Mouse (Mus musculus): ENCODE measurements around the gene Fbxo21.

The Fbxo21 gene

DNA sequence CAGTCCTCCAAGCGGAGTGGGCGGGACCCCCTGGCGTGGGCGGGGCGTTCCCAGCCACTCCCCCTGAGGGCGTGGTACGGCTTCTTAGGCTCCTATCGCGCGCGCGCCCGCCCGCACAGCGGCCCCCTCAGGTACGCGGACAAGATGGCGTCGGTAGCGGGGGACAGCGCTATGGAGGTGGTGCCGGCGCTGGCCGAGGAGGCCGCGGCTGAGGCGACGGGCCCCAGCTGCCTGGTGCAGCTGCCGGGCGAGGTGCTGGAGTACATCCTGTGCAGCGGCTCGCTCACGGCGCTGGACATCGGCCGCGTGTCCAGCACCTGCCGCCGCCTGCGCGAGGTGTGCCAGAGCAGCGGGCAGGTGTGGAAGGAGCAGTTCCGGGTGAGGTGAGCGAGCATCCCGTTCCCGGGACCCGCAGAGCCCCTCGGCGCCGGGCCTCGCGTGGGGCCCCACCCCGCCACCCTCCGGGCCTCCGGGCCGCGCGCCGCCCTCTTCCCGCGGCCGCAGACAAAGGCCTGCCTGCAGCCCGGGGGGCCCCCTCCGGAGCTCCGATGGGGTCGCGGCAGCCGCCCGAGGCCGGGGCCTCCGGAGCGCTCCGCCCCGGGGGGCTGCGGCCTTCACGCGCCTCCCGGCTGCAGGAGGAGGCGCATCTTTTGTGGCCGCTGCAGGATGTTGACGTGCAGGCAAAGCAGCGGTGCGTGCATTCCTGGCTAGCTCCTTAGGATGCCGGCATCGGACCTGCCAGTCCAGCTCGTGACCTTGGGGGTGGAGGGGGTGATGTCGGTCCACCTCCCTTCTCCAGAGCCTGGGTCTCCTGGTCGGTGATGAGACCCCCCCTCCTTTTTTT, at the start of gene Fbxo21:
Gene Fbxo21, plus strand, starts transcription at position 74 of the 844 bp plus-strand sequence.
- peak; percentile 96 for DNase-seq

- DNase-seq, result no peak
Measured at GRCm38 (mm10) chr5:117928553-117928952, 48.0 kb upstream of the Fbxo21 start.

- DNase-seq, result no peak
Measured at GRCm38 (mm10) chr5:117932222-117932621, 44.3 kb upstream of the Fbxo21 start.

DNA sequence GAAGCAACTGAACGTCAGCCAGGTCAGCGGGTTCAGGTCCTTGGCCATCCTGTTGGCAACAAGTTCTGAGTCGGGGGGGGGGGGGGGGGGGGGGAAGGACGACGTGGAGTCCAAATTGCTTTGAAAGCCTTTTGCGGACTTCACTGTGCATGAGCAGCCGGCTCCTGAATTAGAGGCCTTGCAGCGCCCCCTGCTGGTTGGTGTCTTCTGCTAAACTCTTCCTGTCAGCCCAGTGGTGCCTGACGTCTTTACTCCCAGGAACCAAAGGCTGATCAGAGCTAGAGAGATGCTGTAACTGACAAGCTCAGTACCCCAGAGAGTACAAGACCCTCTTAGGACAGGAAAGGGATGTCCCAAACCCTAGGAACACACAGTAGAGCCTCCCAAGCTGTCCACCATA, 43.7 kb upstream of the Fbxo21 start:
- DNase-seq, result peak; percentile 98

GRCm38 (mm10) chr5:117936346-117936745, 40.2 kb upstream of the Fbxo21 start:
- DNase-seq, result no peak

DNA sequence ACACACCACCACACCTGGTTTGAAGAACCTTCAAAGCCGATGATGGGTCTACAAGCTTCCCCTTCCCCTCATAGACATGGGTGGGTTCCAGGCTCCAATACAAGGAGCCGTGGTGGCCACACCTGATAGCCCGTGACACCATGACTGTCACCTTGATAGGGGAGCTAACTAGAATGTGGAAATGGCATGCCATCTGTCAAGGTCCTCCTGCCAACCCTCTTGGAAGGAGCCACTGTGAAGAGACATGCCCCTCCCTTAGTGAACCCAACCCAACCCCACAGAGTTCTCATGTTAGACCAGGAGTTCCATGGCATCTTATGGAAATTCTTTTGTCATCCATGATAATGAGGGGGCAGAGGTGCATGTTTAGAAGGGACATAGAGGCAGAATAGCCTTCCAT, 39.3 kb upstream of the Fbxo21 start:
- no peak for DNase-seq

DNA sequence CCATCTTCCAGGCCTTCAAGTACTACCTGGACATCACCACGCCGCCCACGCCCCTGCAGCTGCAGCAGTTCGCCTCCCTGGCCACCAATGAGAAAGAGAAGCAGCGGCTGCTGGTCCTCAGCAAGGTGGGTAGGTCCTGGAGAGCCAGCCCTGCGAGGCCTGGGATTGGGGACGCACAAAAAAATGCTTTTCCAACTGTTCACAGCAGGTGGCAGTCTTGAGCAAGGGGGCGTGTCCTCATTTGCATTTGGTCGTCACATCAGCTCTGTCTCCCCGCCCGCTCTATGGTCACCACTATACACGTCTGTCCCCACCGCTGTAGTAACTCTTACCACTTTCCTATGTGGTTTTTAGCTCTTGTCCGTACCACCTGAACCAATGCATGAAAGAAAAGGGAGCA, 38.3 kb upstream of the Fbxo21 start:
- no peak for DNase-seq

DNA sequence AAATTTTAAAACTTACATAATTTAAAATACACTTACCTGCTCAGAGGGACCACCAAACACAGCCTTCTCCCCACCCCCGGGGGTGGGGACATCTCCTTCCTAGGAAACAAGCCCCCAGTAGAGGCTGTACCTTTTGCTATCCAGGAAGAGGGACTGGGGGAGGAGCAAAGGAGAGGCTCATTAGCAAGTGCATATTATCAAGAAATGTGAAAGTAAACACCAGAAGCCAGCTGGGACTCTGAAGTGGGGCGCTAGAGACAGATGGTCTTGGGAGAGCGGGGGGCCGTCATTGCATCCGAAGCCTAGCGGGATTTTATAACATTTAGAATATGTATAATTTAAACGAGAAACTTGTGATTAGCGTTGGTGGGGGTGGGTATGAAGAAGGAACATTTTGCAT, 37.1 kb upstream of the Fbxo21 start:
- DNase-seq, result peak; percentile 27

DNA sequence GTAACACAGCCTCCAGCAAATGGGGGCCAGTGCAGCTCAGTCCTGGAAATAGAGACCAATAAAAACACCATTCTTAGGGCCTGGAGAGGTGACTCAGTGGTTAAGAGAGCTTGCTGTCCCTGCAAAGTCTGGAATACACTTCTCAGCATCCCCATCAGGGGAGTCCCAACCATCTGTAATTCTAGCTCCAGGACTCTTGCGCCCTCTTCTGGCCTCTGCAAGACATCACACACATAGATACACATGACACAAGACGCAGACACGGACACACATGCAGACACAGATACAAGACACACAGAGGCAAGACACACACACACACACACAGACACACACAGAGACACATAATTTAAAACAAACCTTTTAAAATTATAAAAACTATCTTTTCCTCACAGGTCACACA, 35.0 kb upstream of the Fbxo21 start:
- DNase-seq, result no peak

DNA sequence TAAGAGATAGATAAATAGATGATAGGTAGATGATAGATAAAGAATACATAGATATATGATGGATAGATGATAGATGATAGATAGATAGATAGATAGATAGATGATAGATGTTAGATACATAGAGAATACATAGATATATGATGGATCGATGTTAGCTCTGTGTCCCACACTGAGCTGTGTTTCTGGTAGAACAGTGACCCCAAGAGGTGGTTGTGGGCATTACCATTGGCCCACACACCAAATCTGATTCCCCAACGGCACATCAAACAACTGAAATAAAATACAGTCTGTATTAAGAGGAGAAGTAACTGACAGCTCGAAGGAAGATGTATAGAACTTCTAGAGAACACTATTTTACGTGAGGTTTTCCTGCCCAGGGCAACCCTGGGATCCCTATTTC, 29.9 kb upstream of the Fbxo21 start:
- peak; percentile 36 for DNase-seq

GRCm38 (mm10) chr5:117949393-117949792, 27.1 kb upstream of the Fbxo21 start:
- no peak for DNase-seq

- no peak for DNase-seq
Measured at GRCm38 (mm10) chr5:117953893-117954292, 22.6 kb upstream of the Fbxo21 start.

DNA sequence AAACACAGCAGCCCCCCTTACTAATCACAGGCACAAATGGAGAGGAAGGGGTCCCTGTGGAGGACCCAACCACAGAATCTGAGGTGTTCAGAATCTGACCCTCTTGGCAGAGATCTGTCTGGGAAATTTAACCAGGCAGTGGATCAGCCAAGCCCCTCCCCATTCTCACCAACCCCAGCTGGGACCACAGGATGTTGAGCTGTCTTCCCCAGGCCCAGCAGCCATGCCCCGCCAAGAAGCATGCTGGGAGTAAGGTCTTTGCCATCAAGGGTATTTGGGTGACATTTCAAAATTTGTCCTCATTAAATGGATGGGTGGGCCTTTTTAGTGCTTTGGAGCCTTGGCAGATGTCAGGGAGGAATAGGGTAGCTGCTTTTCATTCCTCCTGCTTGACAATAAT, 22.1 kb upstream of the Fbxo21 start:
- DNase-seq, result no peak

DNA sequence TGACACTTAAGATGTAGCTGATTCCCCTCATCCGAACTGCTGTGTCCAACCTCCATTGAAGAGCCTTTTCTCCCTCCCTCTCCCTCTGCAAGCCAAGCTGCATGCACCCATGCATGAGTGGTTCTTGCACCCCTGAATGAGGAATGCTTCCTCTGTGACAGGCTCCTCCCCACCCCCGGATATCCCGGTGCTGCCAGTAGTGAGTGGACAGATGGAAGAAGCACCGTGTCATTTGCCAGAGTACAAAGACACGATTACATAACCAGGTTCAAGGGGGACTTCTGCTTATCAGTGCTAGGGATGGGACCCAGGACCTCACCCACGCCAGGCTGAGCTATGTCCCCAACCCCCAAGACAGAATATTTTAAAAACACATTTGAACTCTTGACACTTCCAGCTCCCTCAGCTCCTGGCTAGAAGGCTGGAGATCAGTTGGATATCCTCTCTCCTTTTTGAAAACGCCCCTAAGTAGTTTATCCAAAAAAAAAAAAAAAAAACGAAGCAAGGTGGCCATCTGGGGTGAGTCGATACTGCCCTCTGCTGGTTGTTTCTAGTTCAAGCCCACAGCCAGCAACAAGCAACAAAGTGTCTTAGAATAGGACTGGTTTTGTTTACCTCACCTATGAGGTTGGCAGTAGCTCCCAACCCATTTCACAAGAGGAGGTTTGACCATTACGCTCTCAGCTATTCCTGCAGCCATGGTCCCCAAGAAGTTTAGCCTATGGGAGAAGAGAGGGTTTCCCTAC, 20.7 kb upstream of the Fbxo21 start:
- no peak for DNase-seq

- no peak for DNase-seq
Measured at GRCm38 (mm10) chr5:117964750-117965149, 11.8 kb upstream of the Fbxo21 start.

GRCm38 (mm10) chr5:117966956-117967355, 9.6 kb upstream of the Fbxo21 start:
- DNase-seq, result no peak

DNA sequence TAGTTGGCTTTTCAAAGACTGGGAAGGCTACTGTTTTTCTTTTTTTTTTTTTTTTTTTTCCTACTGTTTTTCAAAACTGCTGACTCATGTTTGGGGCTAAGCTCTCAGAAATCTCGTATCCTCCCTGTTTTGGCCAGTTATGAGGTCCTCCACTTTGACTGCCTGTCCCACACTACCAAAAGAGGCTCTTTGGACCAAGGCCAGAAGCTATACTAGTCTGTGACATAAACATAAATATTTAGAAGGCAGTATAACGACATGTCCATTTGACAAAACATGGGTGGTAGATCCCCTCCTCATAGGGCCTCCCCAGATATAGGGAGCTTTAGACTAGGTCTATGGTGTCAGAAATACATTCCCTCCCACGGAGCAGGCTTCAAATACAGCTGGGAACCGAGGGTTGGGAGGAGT, 8.9 kb upstream of the Fbxo21 start:
- no peak for DNase-seq

GRCm38 (mm10) chr5:117969681-117970427, 6.7 kb upstream of the Fbxo21 start:
- DNase-seq, result no peak

- no peak for DNase-seq
Measured at GRCm38 (mm10) chr5:117976263-117976656, 270 bp upstream of the Fbxo21 start.

DNA sequence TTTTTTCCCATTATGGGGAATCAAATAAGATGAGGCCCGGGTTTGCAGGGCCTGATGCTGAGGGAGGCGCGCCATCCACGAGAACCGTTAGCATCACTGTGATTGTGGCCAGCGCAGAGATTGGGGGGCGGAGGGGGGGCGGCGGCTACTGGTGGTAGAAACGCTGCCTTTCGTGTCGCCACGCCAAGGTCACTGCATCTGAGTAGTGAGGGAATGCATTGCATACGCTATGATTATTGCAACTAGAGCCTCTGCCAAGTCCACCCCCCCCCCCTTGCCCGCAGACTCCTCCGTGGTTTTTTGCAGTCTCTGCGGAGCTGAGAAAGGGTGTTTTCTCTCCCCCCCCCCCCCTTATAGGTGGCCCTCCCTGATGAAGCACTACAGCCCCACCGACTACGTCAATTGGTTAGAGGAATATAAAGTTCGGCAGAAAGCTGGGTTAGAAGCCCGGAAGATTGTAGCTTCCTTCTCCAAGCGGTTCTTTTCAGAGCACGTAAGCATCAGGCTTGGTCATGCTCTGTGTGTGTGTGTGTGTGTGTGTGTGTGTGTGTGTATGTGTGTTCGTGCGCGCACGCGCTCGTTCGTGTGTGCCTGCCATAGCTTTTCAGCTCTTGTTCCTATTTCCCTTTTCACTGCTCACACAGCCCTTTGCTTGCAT, 1.1 kb downstream of the Fbxo21 start:
- DNase-seq, result peak; percentile 45

DNA sequence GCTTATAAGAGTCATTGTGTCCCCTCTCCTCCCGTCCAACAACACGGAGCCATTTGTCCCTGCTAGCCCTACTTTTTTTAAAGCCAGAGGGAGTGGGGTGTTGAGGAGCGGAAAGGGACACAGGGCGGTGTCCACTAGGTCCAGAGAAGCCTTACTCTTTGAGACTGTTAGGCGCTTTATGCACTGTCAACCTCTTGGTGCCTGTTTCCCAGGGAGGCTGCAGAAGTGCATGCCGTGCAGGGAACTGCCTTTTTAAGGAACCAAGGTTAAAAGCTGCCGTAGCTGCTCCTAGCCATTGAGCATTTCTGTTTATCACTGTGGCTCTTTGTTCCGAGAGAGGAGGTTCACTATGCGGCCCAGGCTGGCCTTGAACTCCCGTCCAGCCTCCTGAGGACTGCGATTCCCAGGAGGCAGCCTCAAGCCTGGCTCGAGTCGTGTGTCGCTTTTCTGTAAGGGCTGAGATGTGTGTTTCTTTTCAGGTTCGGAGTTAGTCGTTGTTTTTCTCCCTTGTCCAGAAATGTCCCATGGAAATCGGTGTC, 1.7 kb downstream of the Fbxo21 start:
- no peak for DNase-seq

DNA sequence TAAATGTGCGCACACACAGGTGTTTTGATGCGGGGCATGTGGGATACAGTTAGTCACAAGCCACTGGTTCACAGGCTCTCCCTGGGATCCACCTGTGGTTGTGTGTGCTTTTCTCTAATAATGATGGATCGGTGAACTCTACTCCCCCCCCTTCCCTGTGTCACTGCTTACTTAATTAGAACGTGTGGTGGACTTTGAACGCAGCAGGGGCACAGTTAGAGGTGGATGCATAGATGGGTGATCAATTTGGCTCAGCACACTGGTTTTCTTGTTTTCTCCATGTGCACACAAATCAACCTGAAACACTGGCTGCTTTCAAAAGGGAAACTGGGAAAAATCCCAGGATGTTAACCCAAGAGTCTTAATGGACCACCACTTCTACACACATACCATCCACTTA, 2.6 kb downstream of the Fbxo21 start:
- no peak for DNase-seq

DNA sequence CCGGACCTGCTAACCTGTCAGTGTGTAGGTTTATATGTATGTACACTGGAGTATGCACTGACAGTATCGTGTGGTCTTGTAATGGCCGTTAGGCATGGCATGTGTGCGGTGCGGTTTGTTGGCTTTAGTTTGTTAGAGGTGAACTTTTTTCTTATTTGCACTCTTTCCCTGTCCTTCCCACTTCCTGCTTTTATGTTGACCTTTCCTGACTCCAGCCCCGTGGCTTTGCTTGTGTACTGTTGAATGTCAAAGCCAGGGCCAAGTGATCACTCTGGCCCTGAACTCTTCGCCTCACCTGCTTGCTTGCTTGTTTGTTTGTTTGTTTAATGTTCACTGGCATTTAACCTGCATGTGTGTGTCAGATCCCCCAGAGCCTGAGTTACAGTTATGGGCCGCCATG, 4.4 kb downstream of the Fbxo21 start:
- DNase-seq, result no peak

Data from right cerebral cortex, postnatal 14 days (tissue).